Mouse (Mus musculus): ENCODE results near the gene Ahnak2. TPM values are rescaled to one million over a fixed set of nuclear protein-coding genes. Genes with fewer than 3 reads are reported as not detected.

Ahnak2 gene
- polyA plus RNA-seq, 1 experiment = 1.7 TPM

- H3K27ac ChIP-seq (ENCODE audit: insufficient read depth, low read length) = no peak overlapping the region
- TF ChIP-seq POLR2A (IDR thresholded peaks at IDR 0.05; ENCODE audit: extremely low read depth, insufficient read depth, low read length) (no peak), CTCF (IDR thresholded peaks at IDR 0.05; ENCODE audit: extremely low read depth, insufficient read depth, low read length) (no peak)
- no peak overlapping the region for H3K4me3 ChIP-seq (ENCODE audit: insufficient read depth, low read length)
- H3K4me1 ChIP-seq (ENCODE audit: control insufficient read depth, insufficient read depth, low read length) = peaks cover 7% of the 10 kb centered on the region
These were observed 3.7 kb downstream of the Ahnak2 start for GRCm38 (mm10) chr12:112798716-112799115.

DNA sequence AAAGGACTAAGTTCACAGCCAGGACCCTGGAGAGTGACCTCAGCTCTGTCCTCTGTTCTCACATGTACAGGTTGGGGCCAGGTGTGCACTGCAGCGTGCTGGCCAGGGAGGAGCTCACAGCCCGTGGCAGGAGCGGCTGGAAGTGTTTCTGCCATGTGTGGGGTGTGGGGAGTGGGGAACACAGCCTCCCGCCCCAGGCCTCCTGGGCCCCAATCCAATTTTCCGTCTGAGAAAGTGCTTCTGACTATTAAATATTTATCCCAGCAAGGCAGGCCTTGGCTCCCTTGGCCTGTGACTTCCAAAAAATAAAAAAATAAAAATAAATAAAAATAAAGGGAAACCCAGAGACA, 4.2 kb downstream of the Ahnak2 start:
- no peak for TF ChIP-seq CTCF (IDR thresholded peaks at IDR 0.05; ENCODE audit: extremely low read depth, insufficient read depth, low read length)
- H3K4me3 ChIP-seq (ENCODE audit: insufficient read depth, low read length) = no peak overlapping the region
- peaks cover 7% of the 10 kb centered on the region for H3K4me1 ChIP-seq (ENCODE audit: control insufficient read depth, insufficient read depth, low read length)
- no peak overlapping the region for H3K27ac ChIP-seq (ENCODE audit: insufficient read depth, low read length)

GRCm38 (mm10) chr12:112797672-112798331, 4.7 kb downstream of the Ahnak2 start:
- Histone ChIP-seq H3K4me3 (ENCODE audit: insufficient read depth, low read length) (no peak overlapping the region), H3K4me1 (ENCODE audit: control insufficient read depth, insufficient read depth, low read length) (peaks cover 7% of the 10 kb centered on the region), H3K27ac (ENCODE audit: insufficient read depth, low read length) (no peak overlapping the region)
- TF ChIP-seq CTCF (IDR thresholded peaks at IDR 0.05; ENCODE audit: extremely low read depth, insufficient read depth, low read length) = no peak
- TF ChIP-seq POLR2A (IDR thresholded peaks at IDR 0.05; ENCODE audit: extremely low read depth, insufficient read depth, low read length) = no peak

GRCm38 (mm10) chr12:112796551-112797510, 5.6 kb downstream of the Ahnak2 start:
- no peak for TF ChIP-seq CTCF (IDR thresholded peaks at IDR 0.05; ENCODE audit: extremely low read depth, insufficient read depth, low read length)
- no peak for TF ChIP-seq POLR2A (IDR thresholded peaks at IDR 0.05; ENCODE audit: extremely low read depth, insufficient read depth, low read length)
- H3K27ac ChIP-seq (ENCODE audit: insufficient read depth, low read length) = no peak overlapping the region
- H3K4me1 ChIP-seq (ENCODE audit: control insufficient read depth, insufficient read depth, low read length) = peaks cover 5% of the 10 kb centered on the region

GRCm38 (mm10) chr12:112795466-112796104, 6.9 kb downstream of the Ahnak2 start:
- no peak for TF ChIP-seq POLR2A (IDR thresholded peaks at IDR 0.05; ENCODE audit: extremely low read depth, insufficient read depth, low read length)
- no peak for TF ChIP-seq CTCF (IDR thresholded peaks at IDR 0.05; ENCODE audit: extremely low read depth, insufficient read depth, low read length)
- H3K27ac ChIP-seq (ENCODE audit: insufficient read depth, low read length) = no peak overlapping the region

More at GRCm38 (mm10) chr12:112796551-112797510, 5.6 kb downstream of the Ahnak2 start:
- no peak overlapping the region for H3K4me3 ChIP-seq (ENCODE audit: insufficient read depth, low read length)

GRCm38 (mm10) chr12:112794998-112795397, 7.5 kb downstream of the Ahnak2 start:
- Histone ChIP-seq H3K4me1 (ENCODE audit: control insufficient read depth, insufficient read depth, low read length) (peaks cover 4% of the 10 kb centered on the region), H3K4me3 (ENCODE audit: insufficient read depth, low read length) (no peak overlapping the region), H3K27ac (ENCODE audit: insufficient read depth, low read length) (no peak overlapping the region)
- TF ChIP-seq POLR2A (IDR thresholded peaks at IDR 0.05; ENCODE audit: extremely low read depth, insufficient read depth, low read length) (no peak), CTCF (IDR thresholded peaks at IDR 0.05; ENCODE audit: extremely low read depth, insufficient read depth, low read length) (no peak)

More at GRCm38 (mm10) chr12:112795466-112796104, 6.9 kb downstream of the Ahnak2 start:
- no peak overlapping the region for H3K4me3 ChIP-seq (ENCODE audit: insufficient read depth, low read length)
- peaks cover 4% of the 10 kb centered on the region for H3K4me1 ChIP-seq (ENCODE audit: control insufficient read depth, insufficient read depth, low read length)

GRCm38 (mm10) chr12:112794356-112794816, 8.1 kb downstream of the Ahnak2 start:
- H3K4me3 ChIP-seq (ENCODE audit: insufficient read depth, low read length) = no peak overlapping the region
- peaks cover 4% of the 10 kb centered on the region for H3K4me1 ChIP-seq (ENCODE audit: control insufficient read depth, insufficient read depth, low read length)
- no peak for TF ChIP-seq POLR2A (IDR thresholded peaks at IDR 0.05; ENCODE audit: extremely low read depth, insufficient read depth, low read length)
- no peak for TF ChIP-seq CTCF (IDR thresholded peaks at IDR 0.05; ENCODE audit: extremely low read depth, insufficient read depth, low read length)

GRCm38 (mm10) chr12:112793601-112794355, 8.7 kb downstream of the Ahnak2 start:
- TF ChIP-seq CTCF (IDR thresholded peaks at IDR 0.05; ENCODE audit: extremely low read depth, insufficient read depth, low read length) = no peak
- no peak for TF ChIP-seq POLR2A (IDR thresholded peaks at IDR 0.05; ENCODE audit: extremely low read depth, insufficient read depth, low read length)
- Histone ChIP-seq H3K4me3 (ENCODE audit: insufficient read depth, low read length) (no peak overlapping the region), H3K27ac (ENCODE audit: insufficient read depth, low read length) (no peak overlapping the region), H3K4me1 (ENCODE audit: control insufficient read depth, insufficient read depth, low read length) (peaks cover 4% of the 10 kb centered on the region)

More at GRCm38 (mm10) chr12:112794356-112794816, 8.1 kb downstream of the Ahnak2 start:
- H3K27ac ChIP-seq (ENCODE audit: insufficient read depth, low read length) = no peak overlapping the region

GRCm38 (mm10) chr12:112791026-112791425, 11.4 kb downstream of the Ahnak2 start:
- H3K4me1 ChIP-seq (ENCODE audit: control insufficient read depth, insufficient read depth, low read length) = no peaks in the 10 kb centered on the region
- H3K4me3 ChIP-seq (ENCODE audit: insufficient read depth, low read length) = no peak overlapping the region
- no peak for TF ChIP-seq CTCF (IDR thresholded peaks at IDR 0.05; ENCODE audit: extremely low read depth, insufficient read depth, low read length)
- TF ChIP-seq POLR2A (IDR thresholded peaks at IDR 0.05; ENCODE audit: extremely low read depth, insufficient read depth, low read length) = no peak
- H3K27ac ChIP-seq (ENCODE audit: insufficient read depth, low read length) = no peak overlapping the region

Measured in cortical plate, adult 2 months (tissue).